Mouse (Mus musculus) olfactory bulb, adult 2 months (tissue): ENCODE measurements around the gene Ppp1r12a.

Experiments used
- CTCF ChIP-seq: fragments of 200-500 bp; IDR thresholded peaks from 2 replicates; pipeline ENCODE4 v1.5.1; 2012; ENCODE audit warnings: low read depth, mild to moderate bottlenecking, low read length, moderate library complexity; ENCODE audit not compliant: insufficient read depth
- POLR2A ChIP-seq: fragments of 200-500 bp; IDR thresholded peaks from 2 replicates; pipeline ENCODE4 v1.6.1; 2012; ENCODE audit warnings: mild to moderate bottlenecking, low read depth, low read length, moderate library complexity; ENCODE audit not compliant: insufficient read depth

DNA sequence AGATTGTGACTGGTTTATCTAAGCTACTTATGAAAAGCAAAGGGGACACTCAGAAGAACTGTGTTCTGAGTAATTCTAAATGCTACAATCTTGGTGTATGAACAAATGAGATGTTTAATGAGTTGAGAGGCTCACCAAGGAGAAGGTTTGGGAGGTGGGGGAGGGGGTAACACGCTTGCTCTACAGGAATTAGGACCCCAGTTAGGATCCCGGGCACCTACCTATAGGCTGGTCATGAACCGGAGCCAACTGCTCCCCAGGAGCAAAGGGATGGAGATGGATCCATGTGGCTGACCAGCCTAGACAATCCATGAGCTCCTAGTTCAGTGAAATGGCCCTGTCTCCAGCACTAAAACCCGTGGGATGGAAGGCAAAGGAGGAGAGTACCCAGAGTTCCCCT, 130.7 kb downstream of the Ppp1r12a start:
- no peak for TF ChIP-seq CTCF
- no peak for TF ChIP-seq POLR2A
